Mouse (Mus musculus): ENCODE measurements at regions not wholly inside any gene's neighbourhood (a gene's known extent, or its start where the extent isn't known, plus 50 kb on each side); places are given as distances from the start of the nearest gene placed in this dataset.

DNA sequence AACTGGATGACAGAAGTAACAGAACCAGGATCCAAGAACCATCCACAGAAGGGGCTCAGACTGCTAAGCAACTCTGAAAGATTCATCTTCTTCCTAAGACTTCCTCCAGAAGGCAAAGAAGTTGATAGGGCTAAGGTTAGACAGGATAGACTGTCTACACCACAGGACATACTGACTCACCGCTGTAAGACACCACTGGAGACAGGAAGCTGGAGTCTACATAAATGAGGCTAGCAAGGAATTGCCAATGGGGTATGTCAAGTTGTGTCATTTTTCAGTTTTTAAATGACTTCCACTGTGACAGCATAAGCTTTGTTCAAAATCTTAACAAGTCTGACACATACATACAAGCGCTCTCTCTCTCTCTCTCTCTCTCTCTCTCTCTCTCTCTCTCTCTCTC lies 645.4 kb upstream of the Gm10131 start:
- Histone ChIP-seq H3K4me3 (no peak overlapping the region), H3K27ac (no peak overlapping the region)
- no peak for DNase-seq (ENCODE audit: low spot score in 2 of 2)
- TF ChIP-seq CTCF (conservative IDR thresholded peaks at IDR 0.05) = no peak

DNA sequence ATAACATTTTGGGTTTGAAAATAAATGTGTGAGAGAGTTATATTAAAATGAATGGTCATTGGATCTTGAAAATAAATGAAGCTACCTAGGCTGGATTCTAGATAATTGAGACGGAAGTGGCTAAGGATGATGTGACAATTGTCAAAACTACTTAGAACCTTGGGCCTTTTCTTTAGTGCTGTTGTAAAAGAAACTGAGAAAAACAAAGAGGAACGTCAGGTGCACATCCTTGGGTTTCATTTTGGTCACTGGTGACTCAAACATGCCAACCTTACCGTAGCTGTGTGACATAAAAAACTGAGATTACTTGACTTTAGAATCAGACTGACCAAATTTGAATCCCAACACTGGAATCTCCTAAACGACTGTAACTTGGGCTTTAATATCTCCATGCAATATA lies 644.6 kb upstream of the Gm10131 start:
- no peak overlapping the region for H3K27ac ChIP-seq
- no peak overlapping the region for H3K4me3 ChIP-seq
- no peak for DNase-seq (ENCODE audit: low spot score in 2 of 2)
- TF ChIP-seq CTCF (conservative IDR thresholded peaks at IDR 0.05) = no peak

- Histone ChIP-seq H3K27ac (no peak overlapping the region), H3K4me3 (no peak overlapping the region)
- DNase-seq (ENCODE audit: low spot score in 2 of 2) = no peak
- TF ChIP-seq CTCF (conservative IDR thresholded peaks at IDR 0.05) = no peak
Observed at GRCm38 (mm10) chr8:34755480-34755879, 643.9 kb upstream of the Gm10131 start.

DNA sequence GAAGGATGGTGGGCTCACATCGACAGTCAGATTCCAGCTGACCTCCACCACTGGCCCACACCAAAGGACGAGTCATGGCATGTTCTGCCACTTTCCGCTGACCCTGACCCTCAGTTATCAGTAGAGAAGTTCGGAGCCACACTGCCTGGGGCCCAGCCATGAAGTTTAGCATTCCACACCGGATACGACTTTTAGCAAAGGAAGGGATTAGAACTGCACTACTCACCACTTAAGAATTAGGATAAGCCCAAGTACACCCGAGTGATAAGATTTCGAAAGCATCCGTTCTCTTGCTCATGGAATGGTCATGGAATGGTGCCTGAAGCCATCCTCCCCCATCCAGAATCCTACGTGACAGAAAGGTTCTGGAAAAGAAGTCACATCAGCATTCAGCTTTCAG lies 641.5 kb upstream of the Gm10131 start:
- Histone ChIP-seq H3K27ac (no peak overlapping the region), H3K4me3 (no peak overlapping the region)
- TF ChIP-seq CTCF (conservative IDR thresholded peaks at IDR 0.05) = no peak
- no peak for DNase-seq (ENCODE audit: low spot score in 2 of 2)

- no peak overlapping the region for H3K27ac ChIP-seq
- no peak overlapping the region for H3K4me3 ChIP-seq
- no peak for DNase-seq (ENCODE audit: low spot score in 2 of 2)
- TF ChIP-seq CTCF (conservative IDR thresholded peaks at IDR 0.05) = no peak
Observed at GRCm38 (mm10) chr8:34748521-34748920, 637.0 kb upstream of the Gm10131 start.

GRCm38 (mm10) chr8:34745706-34746105 lies 634.2 kb upstream of the Gm10131 start:
- H3K4me3 ChIP-seq = no peak overlapping the region
- TF ChIP-seq CTCF (conservative IDR thresholded peaks at IDR 0.05) = no peak
- DNase-seq (ENCODE audit: low spot score in 2 of 2) = no peak
- H3K27ac ChIP-seq = no peak overlapping the region

- Histone ChIP-seq H3K4me3 (no peak overlapping the region), H3K27ac (no peak overlapping the region)
- no peak for DNase-seq (ENCODE audit: low spot score in 2 of 2)
- TF ChIP-seq CTCF (conservative IDR thresholded peaks at IDR 0.05) = no peak
Observed at GRCm38 (mm10) chr8:34744682-34745081, 633.1 kb upstream of the Gm10131 start.

GRCm38 (mm10) chr8:34744179-34744578 lies 632.6 kb upstream of the Gm10131 start:
- Histone ChIP-seq H3K4me3 (no peak overlapping the region), H3K27ac (no peak overlapping the region)
- no peak for DNase-seq (ENCODE audit: low spot score in 2 of 2)
- TF ChIP-seq CTCF (conservative IDR thresholded peaks at IDR 0.05) = no peak

- no peak for DNase-seq (ENCODE audit: low spot score in 2 of 2)
- TF ChIP-seq CTCF (conservative IDR thresholded peaks at IDR 0.05) = no peak
- no peak overlapping the region for H3K4me3 ChIP-seq
- no peak overlapping the region for H3K27ac ChIP-seq
Observed at GRCm38 (mm10) chr8:34743137-34743536, 631.6 kb upstream of the Gm10131 start.

DNA sequence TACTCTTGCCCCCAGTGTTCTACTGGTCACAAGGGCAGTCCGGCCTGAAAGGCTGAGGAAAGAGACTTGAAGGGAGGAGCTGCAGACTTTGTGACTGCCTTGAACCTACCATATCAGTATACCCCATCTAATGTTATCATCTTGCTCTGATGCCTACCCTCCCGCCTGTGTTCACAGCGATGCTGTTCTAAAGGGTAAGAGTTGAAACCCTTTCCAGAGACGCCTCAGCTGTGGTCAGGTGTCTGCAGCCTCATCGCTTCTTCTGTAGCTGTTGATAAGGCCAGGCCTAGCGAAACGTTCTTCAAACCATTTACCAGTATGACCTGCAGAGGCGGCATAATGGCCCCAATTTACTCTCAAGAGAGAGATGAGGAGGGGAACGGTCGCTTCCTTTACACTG lies 629.3 kb upstream of the Gm10131 start:
- TF ChIP-seq CTCF (conservative IDR thresholded peaks at IDR 0.05) = no peak
- DNase-seq (ENCODE audit: low spot score in 2 of 2) = no peak
- Histone ChIP-seq H3K4me3 (no peak overlapping the region), H3K27ac (no peak overlapping the region)

- DNase-seq (ENCODE audit: low spot score in 2 of 2) = no peak
- TF ChIP-seq CTCF (conservative IDR thresholded peaks at IDR 0.05) = no peak
Observed at GRCm38 (mm10) chr8:34739836-34740804, 628.6 kb upstream of the Gm10131 start.

GRCm38 (mm10) chr8:34736214-34736613 lies 624.7 kb upstream of the Gm10131 start:
- no peak for DNase-seq (ENCODE audit: low spot score in 2 of 2)
- Histone ChIP-seq H3K27ac (no peak overlapping the region), H3K4me3 (no peak overlapping the region)
- TF ChIP-seq CTCF (conservative IDR thresholded peaks at IDR 0.05) = no peak

More at GRCm38 (mm10) chr8:34739836-34740804, 628.6 kb upstream of the Gm10131 start:
- Histone ChIP-seq H3K27ac (no peak overlapping the region), H3K4me3 (no peak overlapping the region)

GRCm38 (mm10) chr8:34735006-34735405 lies 623.5 kb upstream of the Gm10131 start:
- no peak overlapping the region for H3K4me3 ChIP-seq
- no peak overlapping the region for H3K27ac ChIP-seq
- no peak for DNase-seq (ENCODE audit: low spot score in 2 of 2)
- no peak for TF ChIP-seq CTCF (conservative IDR thresholded peaks at IDR 0.05)

DNA sequence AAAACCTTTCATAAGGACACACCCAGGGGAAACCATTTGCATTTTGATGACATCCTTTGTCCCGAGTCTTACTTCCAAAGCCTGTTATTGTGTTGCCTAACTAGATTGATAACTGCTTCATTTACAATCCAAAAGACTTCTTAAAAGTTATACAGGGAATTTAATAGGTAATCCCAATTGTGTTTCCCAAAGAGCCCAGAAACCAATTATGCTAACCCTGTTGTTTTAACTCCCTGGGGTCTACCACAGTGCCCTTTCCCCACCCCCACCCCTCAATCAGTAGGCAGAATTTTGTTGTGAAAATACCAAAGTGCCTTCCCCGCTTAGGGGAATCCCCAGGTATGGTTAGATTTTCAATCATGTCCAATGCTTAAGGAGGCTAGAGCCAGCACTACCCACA lies 621.3 kb upstream of the Gm10131 start:
- no peak for TF ChIP-seq CTCF (conservative IDR thresholded peaks at IDR 0.05)
- DNase-seq (ENCODE audit: low spot score in 2 of 2) = no peak
- no peak overlapping the region for H3K27ac ChIP-seq

More for the DNA sequence above, 621.3 kb upstream of the Gm10131 start:
- no peak overlapping the region for H3K4me3 ChIP-seq
